Mouse (Mus musculus) heart, adult 11 months (tissue): Measurements from ENCODE around the gene Gm19684.
A peak's percentile ranks its signal among the peaks of the same experiment; 100 is the strongest.
"Not testable (repeated sequence)": the region's sequence is repeated elsewhere in the genome, so short reads cannot be mapped to it uniquely, and the experiment has no call there.

ENCODE experiments used
- DNase-seq: peaks from one replicate; pipeline ENCODE4 v3.0.0; 2022

The Gm19684 gene

DNA sequence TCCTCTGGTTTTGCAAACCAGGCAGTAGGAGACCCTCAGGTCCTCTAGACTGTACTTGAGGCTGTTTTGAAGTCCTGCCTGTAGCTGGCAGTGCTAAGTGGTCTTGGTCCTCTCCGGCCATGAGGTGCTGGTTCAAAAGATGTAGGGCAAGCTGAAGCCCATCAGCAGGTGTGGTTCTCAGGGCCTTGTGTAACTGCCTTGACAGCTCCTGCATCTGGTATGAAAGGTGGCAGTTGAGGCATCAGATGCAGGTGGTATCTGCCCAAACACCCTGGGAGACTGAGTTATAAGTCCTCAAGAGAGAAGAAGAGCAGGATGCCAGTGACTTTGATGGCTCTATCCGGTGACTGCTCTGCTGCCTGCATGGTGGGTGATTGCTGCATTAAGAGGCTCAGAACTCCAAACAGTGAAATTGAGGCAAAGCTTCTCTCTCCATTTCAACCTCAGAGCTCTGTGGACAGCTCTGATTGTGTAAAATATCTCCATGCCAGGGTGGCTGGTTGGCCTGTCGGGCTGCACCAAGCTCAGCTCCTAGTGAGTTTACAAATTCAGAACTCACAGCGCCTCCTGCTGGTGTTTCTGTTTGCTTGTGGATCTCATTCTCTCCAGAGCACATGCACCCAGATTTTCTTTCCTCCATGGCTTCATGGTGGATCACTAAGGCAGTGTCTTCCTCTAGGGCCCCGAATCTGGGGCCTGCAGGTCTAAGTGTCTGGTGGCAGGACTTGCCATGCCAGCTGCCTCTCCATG is 10.2 kb downstream of the Gm19684 start:
- peak; percentile 79 for DNase-seq

DNA sequence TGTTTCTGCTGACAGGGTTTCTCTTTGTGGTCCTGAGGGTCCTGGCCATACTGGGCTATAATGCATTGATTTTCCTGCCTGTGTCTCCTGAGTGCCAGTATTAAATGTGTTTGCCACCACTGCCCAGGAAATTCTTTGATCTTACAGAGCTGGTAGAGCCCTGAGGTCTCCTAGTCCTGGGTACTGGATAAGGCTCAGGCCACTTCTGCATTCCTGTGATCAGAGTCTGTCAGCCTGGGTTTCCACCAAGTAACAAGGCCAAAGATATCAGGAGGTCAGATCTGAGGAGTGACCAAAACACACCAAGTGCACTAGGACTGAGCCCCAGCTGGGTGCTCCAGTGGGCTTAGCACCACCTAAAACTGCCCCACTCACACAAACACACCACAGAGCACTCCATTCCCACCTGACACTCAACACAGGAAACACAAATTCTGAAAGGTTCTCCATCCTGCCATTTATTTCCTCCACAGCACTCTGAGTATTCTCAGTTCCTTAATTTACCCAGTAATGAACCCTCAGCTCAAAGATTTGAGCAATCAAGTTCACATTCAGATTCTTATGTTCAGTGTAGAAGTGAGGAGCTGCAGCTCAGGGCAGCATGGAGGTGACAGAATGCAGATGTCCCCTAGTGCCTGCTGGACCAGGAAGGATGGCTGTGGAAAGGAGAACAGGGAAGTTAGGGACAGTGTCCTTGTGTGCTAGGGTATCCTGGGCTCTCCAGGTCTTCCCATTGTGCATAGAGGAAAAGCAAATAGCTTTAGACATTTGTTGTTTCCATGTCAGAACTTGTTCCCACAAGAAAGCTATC is 14.1 kb downstream of the Gm19684 start:
- peak; percentile 86 for DNase-seq

DNA sequence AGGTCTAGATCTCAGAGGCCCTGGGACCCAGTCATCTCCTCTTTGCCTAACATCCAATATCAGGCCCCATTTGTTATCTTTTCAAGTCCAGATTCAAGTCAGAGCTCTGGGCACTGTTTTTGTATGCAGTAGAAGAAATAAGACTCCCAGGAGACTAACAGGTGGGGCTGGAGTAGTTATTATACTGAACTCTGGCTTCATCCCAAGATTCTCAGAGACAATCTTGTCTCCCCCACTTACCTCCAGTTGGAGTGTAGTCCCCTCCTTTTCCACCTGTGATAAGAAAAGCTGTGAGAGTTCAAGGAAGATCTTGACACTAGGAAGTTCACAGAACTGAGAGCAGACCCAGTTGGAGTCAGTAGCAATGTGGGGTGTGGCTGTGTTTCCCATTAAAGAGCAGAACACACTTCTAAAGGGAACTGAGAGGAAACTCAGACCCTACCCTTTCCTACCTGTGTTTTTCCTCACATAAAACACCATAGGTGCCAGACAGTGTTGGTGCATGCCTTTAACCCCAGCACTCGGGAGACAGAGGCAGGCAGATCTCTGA is 14.9 kb downstream of the Gm19684 start:
- DNase-seq, result peak; percentile 68

DNA sequence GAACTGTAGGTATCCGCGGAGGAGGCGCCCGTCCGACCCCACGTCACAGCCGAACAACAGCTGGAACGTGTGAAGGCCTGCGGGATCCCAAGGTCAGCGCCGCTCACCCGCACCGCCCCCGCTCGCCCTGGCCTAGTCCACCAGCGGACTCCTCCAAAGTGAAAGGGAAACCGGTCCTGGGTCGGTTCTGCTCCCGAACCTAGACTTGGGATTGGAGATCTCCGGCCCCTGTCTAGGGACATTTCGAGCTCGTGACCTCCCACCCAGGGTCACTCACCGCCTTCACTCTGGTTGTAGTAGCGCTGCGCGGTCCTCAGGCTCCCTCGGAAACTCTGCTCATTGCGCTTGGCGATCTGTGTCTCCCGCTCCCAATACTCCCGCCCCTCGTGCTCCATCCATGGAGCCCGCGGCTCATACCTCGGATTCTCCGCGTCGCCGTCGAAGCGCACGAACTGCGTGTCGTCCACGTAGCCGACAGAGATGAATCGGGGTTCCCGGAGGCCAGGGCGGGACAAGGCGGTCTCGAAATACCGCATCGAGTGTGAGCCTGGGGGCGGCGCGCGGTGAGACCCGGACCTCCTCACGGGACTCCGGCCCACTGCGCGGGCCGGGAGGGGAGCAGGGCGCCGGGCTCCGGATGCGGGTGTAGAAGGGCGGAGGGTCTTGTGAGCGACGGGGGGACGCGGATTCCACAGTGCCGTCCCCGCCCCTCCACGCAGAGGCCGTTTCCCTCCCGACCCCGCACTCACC is 23.8 kb downstream of the Gm19684 start:
- peak; percentile 92 for DNase-seq

DNA sequence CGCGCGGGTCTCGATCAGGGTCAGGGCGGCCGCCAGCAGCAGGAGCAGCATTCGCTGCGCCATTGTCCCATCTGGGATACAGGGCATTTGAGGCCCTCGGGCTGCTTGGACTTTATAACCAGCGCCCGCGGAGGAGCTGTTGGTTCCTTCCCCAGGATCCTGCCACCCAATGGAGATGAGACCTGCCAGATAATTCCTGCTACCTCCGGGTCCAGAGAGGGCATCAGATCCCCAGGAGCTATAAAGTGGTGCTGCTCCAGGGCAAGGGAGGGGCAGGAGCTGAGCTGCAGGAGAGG is 24.3 kb downstream of the Gm19684 start:
- DNase-seq, result not testable (repeated sequence)

DNA sequence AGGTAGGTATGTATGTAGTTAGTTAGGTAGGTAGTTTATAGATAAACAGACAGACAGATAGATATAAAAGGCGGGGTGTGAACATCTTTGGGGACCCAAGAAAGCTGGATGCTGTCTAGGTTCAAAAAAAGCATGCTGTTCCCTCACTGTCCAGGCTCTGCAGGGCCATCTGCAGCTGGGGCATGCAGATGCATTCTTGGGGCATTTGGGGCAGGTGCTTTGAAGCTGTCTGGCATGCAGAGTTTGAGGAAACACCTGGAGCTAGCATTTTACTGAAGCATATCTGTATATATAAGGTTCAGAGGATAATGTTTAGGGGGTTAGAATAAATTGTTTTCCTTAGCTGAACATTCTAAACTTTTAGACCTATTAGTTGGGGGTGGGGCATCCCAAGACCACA is 25.5 kb downstream of the Gm19684 start:
- not testable (repeated sequence) for DNase-seq

DNA sequence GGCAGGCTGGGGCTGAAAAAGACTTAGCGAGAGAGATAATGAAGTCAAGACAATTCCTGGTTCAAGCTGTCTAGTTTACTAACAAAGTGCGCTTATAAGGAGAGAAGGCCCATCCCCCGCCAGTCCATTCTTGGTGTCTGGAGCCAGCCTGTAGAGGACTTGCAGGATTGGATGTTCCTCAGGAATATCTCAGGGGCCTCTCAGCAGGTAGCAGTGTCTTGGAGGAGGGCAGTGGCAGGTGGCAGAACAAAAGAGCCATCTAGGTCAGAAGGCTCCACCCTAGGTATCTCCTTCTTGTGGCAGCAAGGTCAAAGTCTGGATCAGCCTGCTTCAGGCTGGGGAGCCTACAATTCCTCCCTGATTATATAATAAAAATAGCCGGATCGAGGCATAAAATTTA is 27.0 kb downstream of the Gm19684 start:
- not testable (repeated sequence) for DNase-seq

DNA sequence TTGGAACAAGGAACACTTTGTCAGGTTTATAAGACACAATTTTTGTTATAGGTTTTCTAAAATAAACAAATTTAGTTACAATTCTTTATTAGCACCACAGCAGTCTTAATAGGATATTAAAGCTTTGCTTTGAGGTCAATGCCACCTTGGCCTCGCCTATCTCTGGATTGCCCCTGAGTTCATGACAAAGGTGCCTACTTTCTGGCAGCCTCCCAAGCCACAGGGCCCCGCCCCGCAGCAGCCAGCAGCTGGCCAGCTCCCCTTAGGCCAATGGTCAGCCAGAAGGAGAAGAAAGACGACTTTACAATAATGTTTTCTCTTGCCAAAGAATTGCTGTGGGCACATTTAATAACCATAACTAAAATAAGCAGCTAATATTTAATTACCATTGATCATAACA is 29.7 kb downstream of the Gm19684 start:
- DNase-seq, result not testable (repeated sequence)

DNA sequence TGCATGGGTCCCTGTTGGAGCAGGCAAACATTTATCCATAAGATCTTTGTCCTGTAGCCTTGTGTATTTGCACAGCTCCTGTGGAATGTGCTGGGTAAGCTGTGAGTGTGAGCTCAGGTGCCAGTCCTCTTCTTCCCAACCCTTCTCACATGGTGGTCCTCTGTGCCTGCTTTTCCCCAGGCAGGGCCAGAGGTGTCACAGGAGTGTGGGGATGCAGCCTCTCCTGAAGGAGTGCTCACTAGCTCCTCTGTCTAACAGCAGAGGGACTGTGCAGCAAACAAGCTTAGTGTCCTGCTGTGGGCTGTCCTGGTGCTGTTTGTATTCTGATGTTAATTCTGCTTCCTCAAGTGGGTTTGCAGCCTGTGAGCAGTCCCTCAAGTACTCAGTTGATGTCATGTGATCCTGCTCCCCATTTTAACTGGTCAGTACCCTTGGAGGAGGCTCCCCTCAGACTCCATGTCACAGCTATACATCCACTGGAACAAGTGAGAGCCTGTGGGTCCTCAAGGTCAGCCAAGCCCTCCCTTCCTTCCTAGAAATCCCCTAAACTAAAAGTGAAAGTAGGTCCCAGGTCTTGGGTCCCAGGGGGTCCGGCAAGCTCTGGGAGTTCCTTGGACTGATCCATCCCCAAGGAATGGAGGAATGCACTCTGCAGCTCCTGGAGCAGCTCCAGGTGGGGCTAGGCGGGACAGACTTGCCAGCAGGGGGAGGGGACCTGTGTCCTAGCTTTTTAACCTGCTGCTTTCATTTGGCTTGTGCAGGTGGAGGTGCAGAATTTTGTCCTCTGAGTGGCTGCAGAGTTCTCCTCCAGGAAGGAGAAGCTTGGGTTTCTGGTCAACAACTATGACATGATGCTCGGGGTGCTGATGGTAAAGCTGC is 33.0 kb downstream of the Gm19684 start:
- peak; percentile 52 for DNase-seq

DNA sequence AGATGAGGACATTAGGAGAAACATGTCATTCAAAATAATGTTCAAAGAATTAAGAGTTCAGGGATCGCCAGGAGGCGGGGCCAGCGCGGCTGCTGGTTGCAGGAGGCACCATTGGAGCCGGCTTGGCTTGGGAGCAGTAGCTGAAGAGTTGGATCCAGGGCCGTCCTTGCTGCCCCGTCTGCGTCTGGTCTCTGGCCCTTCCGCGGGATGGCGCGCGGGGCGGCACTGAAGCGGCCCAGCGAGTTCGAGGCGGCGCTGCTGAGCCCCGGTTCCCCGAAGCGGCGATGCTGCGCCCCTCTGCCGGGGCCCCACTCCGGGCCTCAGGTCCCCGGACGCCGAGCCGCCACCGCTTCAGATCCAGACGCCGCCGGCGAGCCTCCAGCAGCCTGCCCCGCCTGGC is 36.3 kb downstream of the Gm19684 start:
- peak; percentile 86 for DNase-seq

DNA sequence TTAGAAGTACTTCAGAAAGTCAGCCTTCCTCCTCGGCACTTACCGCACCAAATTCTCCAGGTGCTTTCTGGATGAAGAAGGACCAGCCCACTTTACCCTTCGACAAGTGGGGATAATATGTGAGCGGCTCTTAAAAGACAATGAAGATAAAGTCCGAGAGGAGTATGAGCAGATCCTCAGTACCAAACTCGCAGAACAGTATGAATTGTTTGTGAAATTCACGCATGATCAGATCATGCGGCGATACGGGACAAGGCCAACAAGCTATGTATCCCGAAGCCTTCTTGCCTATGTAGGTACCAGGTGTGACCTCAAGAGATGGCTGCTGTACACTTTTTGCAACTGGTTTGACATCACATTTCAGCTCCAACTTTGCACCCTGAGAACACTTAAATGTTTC is 36.8 kb downstream of the Gm19684 start:
- DNase-seq, result not testable (repeated sequence)

DNA sequence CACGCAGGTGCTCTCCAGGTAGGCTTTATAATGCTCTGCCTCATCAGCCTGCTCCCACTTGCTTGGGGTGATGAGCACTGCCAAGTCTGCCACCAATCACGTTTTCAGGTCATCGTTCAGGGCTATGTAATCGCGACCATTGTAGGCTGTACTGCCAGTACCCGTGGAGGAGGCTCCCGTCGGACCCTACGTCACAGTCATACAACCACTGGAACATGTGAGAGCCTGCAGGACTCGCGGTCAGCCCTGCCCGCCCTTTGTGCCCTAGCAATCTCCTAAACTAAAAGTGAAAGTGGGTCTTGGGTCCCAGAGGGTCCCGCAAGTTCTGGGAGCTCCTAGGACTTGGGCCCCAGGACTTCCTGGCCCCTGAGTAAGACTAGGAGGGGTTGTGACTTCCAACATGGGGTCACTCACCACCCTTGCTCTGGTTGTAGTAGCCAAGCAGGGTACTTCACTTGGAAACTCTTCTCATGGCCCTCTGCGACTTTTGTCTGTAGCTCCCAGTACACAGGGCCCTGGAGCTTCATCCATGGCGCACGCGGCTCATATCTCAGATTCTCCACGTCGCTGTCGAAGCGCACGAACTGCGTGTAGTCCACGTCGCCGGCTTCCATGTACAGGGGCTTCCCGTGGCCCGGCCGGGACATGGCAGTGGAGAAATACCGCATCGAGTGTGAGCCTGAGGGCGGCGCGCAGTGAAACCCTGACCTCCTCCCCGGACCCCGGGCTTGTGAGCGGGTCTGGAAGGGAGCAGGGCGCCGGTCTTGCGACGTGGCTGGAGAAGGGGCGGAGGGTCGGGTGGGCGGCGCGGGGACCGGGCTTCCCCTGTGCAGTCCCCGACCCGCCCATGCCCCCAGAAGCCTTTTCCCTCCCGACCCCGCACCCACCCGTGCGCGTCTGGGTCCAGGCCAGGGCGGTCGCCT is 39.9 kb downstream of the Gm19684 start:
- DNase-seq, result peak; percentile 87

DNA sequence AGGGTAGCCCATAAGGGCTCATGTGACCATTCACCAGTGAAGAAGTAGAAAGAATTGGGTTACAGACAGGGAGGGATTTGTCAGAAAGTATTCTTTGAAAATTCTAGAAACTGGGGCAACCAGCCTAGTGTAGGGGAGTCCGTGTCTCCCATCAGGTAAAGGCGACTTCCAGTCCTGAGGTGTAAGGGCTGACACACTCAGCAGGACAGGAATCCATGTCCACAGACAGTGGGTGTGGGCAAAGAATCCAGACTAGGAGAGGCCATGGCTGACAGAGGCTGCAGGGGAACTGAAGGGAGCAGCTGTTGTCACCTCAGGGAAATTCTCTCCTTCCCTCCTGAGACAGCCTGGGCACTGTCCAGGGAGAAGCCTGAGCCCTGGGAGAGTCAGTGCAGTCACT is 45.4 kb downstream of the Gm19684 start:
- DNase-seq, result not testable (repeated sequence)

DNA sequence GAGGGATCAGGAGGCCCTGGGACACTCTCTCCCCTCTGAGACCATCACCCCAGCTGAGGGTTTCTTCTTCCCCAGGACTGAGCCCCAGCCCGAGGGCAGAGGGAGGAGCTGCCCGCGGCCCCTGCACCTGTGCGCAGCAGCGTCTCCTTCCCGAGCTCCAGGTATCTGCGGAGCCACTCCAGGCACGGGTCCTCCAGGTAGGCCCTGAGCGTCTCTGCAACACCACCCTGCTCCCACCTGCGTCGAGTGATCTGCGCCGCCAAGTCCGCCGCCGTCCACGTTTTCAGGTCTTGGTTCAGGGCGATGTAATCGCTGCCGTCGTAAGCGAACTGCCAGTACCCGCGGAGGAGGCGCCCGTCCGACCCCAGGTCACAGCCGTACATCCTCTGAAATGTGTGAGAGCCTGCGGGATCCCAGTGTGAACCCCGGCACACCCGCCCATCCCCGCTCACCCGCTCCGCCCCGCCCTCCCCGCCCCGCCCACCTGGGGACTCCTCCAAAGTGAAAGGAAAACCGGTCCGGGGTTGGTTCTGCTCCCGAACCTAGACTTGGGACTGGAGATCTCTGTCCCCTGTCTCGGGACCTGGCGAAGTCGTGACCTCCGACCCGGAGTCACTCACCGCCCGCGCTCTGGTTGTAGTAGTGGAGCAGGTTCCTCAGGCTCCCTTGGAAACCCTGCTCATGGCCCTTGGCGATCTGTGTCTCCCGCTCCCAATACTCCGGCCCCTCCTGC is 46.0 kb downstream of the Gm19684 start:
- peak; percentile 89 for DNase-seq

DNA sequence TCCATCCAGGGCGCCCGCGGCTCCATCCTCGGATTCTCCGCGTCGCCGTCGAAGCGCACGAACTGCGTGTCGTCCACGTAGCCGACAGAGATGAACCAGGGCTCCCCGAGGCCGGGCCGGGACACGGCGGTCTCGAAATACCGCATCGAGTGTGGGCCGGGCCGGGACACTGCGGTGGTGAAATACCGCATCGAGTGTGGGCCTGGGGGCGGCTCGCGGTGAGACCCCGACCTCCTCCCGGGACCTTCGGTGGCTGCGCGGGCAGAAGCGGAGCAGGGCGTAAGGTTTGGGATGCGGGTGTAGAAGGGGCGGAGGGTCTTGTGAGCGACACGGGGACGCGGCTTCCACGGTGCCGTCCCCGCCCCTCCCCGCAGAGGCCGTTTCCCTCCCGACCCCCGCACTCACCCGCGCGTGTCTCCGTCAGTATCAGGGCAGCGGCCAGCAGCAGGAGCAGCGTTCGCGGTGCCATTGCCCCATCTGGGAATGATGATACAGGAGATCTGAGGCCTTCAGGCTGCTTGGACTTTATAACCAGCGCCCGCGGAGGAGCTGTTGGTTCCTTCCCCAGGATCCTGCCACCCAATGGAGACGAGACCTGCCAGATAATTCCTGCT is 46.7 kb downstream of the Gm19684 start, which contains the start of gene Gm8909:
Gene Gm8909, minus strand, starts transcription at position 499 of the 614 bp plus-strand sequence.
- no peak for DNase-seq

DNA sequence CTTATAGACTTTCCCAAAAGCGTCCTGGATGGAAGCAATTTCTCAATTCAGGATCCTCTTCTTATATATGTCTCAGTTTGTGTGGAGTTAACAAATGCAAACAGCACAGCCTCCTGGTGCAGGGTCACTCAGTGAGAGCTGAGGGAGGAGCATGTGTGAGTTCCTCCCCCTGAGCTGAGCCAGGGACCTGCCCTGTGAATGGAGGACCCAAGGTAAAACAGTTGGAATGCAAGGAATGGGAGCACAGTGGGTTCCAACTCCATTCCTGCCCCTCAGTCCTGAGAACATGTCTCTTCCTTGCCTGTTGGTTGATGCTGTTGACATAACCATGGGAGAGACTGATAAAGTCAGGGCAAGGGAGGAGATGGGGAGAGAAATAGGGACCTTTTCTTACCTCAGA is 47.6 kb downstream of the Gm19684 start:
- DNase-seq, result not testable (repeated sequence)

DNA sequence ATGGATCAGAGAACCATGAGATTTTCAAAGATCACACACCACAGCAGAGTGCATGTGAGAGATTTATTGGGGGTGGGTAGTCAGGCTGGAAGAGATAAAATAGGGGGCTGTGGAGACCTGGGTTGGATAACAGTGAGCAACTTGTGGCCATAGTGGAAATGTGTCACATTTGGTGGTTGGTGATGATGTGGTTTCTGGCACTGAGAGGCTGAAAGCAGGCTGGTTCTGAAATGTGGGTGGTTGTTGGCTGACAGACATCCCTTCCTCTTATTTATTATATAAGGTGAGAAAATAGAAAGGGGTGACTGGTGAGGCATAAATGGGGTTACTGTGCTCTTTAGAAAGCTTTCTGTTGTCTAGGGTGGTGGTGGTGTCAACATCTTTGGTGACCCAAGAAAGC is 48.3 kb downstream of the Gm19684 start:
- DNase-seq, result no peak

DNA sequence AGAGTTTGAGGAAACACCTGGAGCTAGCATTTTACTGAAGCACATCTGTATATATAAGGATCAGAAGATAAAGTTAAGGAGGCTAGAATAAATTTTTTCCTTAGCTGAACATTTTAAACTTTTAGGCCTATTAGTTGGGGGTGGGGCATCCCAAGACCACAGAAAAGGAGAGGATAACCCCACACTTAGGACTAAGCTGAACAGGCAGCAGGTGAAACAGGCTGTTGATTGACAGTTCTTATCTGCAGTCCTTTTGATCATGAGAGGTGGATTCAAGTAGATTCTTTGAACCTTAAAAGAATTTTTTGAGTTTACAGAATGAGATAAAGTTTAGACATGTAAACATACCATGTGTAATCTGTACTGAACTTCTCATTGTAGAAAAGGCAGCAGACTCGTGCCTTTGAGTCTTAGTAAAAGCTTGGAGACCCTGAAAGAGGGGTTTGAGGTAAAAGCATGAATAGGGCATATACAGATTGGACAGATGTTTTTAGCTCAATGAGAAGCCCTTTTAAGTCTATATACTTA is 48.9 kb downstream of the Gm19684 start:
- DNase-seq, result no peak

DNA sequence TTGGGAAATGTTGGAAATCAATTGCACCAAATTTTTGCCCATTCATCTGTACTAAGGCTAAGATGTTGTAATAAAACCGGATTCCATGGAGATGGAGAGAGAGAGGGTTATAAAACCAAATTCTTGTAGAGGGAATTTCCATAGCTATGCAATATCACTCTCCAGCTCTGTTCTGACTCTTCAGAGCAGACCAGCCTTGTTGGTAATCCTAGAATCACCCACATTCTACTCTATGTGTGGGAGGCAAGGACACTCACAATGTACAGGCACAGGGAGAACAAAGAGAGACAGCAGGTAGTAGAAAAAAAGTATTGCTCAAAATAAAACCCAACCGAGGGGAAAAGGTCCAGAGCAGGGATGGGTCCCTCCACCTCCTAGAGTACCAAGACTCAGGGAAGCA is 54.7 kb downstream of the Gm19684 start:
- DNase-seq, result not testable (repeated sequence)

DNA sequence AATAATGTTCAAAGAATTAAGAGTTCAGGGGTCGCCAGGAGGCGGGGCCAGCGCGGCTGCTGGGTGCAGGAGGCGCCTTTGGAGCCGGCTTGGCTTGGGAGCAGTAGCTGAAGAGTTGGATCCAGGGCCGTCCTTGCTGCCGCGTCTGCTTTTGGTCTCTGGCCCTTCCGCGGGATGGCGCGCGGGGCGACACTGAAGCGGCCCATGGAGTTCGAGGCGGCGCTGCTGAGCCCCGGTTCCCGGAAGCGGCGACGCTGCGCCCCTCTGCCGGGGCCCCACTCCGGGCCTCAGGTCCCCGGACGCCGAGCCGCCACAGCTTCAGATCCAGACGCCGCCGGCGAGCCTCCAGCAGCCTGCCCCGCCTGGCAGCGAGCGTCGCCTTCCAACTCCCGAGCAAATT is 57.5 kb downstream of the Gm19684 start:
- peak; percentile 90 for DNase-seq
